Mouse (Mus musculus): ENCODE data around the gene Snrpd2. TPM values are rescaled to one million over a fixed set of nuclear protein-coding genes. Genes with fewer than 3 reads are reported as not detected.

The Snrpd2 gene
- 10 to 100 TPM; 50.5 to 55.4 TPM for total RNA-seq (2021)
- long read RNA-seq, experiment 1, transcript Snrpd2-201 (3 exons, 1,420 nt), result major isoform, 54 of 58 reads
- long read RNA-seq, experiment 1, partial matches to known transcripts, result 1 of 58 reads
- long read RNA-seq, experiment 1, other reads (novel, unspliced or antisense), result 3 of 58 reads
- long read RNA-seq, experiment 2, transcript Snrpd2-201 (3 exons, 1,420 nt), result major isoform, 53 of 53 reads
- long read RNA-seq, experiment 2, partial matches to known transcripts, result 0 of 53 reads
- long read RNA-seq, experiment 2, other reads (novel, unspliced or antisense), result 0 of 53 reads

DNA sequence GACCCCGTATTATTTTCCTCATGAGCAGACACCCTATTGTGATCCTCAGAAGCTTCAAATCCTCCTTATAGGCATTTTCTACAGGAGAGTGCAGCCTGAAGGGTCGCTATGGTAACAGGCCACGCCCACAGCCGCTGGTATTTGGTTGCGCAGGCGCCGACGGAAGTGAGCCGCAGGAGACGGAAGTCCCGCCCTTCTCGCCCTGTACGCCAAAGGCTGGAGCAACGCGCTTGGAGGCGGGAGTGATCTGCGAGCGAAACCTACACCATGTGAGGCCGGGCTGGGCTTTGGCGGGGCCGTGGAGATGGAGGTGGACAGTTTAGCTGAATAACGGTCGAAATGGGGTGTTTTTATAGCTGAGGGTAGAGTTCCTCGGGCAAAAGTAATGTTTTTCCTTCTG, at the start of gene Snrpd2:
TSS of gene Snrpd2 (plus strand) at position 97 of the 400 bp plus-strand sequence.
- DNase-seq (ENCODE audit: low spot score), result peak; percentile 97

DNA sequence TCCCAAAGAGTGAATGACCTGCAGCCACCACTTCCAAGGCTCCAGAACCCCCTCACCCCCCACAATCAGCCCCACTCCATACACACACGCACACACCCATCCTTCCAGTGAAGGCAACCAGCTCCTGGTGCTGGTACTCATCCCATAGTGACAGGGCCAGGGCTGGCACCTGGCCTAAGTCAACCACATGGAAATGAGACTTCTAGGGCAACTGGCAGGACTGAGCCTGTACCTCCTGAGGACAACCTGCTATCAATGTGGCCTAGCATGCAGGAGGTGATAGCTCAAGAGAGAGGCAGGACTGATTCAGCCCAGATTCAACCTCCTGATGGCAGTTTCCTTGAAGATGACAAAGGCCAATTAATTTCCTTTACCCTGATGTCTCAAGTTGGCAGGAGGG, 49.2 kb upstream of the Snrpd2 start:
- DNase-seq (ENCODE audit: low spot score), result no peak

DNA sequence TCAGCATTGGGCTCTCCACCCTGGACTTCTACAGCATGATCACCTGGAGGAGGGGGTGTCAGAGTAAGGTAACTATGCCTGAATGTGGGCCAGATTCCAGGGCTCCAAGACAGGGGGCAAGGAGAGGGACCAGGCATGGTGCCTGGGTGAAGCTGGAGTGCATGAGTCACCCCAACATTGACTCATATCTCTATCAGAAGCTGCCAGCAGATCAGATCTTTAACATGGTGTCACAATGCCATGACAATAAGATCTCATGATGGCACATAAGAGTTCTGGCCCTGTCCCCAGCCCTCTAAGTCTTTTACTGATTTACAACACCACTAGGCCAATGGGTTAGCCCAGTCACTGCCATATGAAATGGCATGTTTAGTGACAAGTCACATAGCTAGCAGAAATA, 45.8 kb upstream of the Snrpd2 start:
- DNase-seq (ENCODE audit: low spot score), result no peak

DNA sequence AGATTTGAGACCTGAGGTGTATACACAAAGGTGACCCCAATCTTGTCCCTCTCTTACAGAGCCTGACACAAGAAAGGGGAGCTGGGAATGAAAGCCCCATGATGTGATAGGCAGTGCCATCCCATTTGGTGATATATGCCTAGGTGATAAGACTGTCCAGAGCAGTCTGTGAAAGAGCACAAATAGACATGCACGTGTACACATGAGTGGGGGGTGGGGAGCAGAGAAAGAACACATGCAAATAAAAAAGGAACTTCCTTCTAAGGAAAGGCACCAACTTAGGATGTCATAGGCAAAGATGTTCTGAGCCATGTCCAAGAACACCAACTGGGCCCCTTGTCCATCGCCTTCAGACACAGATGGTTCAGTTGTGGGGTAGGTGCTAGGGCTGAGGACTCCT, 45.0 kb upstream of the Snrpd2 start:
- DNase-seq (ENCODE audit: low spot score), result no peak

DNA sequence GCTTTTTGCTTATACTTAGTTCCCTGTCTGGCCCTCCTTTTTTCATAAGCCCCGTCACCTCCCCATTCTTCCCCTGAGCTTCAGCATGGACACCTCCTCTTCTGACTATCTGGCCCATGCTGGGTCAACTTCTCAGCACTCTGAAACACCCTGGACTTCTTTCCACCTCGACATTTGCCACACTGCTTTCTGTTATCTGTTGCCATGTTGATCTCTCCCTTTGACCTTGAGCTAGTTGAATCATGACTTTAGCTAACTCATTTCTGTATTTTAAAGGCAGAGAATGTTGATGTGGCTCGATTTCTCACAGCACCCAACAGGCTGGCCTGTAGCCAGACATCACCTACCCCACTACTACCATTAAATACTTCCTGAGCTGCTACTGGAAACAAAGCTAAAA, 42.1 kb upstream of the Snrpd2 start:
- no peak for DNase-seq (ENCODE audit: low spot score)

DNA sequence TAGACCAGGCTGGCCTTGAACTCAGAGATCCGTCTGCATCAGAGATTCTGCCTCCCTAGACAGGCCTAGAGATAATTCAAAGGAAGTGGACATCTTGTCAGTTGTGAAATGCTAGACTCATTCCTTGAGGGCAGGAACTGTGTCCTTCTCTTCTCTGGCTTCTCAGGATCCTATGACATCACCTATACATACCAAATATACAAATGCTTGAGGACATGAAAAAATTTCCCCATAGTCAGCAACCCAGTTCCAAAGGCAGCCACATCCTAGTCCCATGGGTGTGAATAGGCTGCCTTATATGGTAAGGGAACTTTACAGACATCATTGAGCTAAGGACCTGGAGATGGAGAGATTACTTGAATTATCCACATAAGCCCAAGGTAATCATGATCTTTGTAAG, 40.0 kb upstream of the Snrpd2 start:
- DNase-seq (ENCODE audit: low spot score), result no peak

DNA sequence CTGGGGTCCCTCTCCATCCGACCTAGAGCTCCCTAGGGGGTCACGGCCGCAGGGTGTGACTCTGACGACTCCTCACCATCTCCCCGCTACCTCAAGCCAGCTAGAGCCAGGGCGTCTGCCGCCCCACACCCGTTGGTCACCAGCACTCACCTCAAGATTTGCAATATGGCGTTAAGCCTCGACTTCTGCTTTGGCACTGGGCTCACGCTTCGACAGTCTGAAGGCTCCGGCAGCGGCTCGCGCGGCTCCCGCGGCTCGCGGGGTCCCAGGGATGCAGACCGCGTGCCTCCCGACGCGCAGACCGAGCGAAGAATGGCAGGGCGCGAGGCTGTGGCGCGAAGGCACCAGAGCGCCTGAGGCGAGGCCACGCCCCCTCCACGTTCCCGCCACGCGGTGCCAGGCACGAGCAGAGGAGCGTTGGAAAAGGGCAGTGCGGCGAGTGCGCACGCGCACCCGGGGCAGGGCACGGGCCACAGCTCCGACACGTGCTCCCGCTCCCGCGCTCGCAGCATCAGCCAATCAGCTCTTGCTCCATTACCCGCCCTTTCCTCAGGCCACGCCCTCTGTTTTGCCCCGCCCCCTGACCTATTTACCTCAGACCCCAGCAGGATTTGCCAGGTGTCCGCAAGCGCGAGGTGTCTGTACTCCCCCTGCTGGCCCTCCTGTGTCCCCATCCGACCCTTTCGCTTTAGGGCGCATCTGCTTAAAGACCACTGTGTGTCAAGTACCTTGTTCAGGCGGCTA, 31.3 kb upstream of the Snrpd2 start, which contains the start of gene Gm4969:
TSS of gene Gm4969 (minus strand) at position 341 of the 744 bp plus-strand sequence.
- DNase-seq (ENCODE audit: low spot score), result no peak

DNA sequence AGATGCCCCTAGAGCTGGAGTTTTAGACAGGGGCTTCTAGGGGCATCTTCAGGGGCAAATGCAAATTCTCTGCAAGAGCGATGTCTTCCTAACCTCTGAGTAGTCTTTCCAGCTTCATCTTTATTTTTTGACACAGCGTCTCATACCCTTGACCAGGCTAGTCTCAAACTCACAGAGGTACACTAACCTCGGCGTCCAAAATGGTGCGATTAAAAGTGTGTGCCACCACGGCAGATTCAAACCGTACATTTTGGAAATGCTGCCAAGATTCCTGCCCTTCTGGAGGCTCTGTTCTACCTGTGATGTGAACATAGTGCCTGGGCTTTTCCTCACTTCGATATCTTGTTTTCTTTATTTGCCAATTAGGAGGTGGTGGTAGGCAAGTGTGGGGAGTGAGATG, 30.4 kb upstream of the Snrpd2 start:
- no peak for DNase-seq (ENCODE audit: low spot score)

DNA sequence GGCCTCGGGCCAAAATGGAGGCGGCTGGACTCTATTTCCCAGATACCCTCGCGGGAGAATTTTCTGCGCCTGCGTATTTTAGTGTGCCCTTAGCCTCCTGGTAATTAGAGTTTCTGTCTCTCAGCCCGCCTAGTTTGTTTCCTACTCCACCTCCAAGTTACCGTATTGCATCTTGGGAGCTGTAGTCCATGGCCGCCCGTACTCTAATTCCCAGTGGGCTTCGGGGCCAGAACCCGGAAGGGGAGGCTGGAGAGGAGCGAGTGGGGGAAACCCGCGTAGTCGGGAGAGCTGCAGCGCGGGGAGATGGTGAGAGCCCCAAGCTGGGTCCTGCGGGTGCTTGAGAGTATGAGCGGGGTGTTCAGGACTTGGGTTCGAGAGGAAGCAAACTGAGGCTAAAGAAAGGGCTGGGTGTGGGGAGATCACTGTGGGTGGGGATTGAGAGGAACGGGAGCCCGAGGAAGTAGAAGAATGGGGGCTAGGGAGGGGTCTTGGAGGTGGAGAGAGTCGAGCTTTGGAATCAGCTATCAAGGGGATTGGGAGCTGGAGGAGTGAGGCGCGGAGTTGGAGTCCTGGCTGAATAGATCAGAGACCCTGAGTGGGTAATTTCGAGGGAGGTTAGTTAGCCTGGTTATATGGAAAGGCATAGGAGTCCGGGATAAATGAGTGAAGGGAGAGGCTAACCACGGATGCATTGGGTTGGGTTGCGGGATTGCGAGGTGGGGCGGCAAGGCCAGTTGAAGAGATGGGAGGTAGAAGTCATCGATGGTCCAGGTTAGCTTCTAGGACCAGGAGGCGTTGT, 29.7 kb upstream of the Snrpd2 start, which contains the start of gene Fbxo46:
TSS of gene Fbxo46 (plus strand) at position 229 of the 799 bp plus-strand sequence.
- peak; percentile 97 for DNase-seq (ENCODE audit: low spot score)

DNA sequence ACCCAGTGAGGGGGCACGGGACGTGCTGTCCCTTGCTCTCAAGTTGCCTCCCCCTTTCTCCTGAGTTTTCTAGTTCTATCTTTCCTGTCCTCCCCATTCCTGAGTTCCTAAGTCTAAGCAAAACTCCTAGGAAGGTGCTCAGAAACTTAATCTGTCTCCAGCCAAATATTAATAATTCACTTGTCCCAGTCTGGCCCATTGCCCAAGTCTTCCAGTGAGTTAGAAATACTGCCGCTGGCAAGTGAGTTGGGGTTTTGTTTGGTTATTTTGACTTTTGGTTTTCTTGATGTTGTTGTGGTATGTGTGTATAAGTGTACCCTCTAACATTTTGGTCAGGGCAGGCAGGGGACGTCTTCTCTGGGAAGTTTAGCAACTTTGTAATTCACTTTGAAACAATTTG, 27.8 kb upstream of the Snrpd2 start:
- DNase-seq (ENCODE audit: low spot score), result no peak

DNA sequence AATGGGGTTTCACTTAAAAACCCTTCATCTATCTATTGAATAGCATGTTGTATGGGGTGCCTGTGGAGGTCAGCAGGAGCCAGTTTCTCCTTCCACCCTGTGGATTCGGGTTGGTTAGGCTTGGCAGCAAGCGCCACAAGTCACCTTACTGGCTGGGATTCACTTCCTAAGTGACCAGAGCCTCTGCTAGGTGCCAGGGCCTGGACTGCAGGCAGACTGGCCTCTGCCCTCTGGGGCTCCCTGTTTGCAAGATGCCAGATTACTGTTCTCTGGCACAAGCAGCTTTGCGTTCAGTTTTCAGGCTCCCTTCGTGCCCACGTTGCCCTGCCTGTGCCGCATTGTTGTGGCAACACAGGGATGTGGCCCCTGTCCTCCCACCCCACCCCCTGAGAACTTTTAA, 24.8 kb upstream of the Snrpd2 start:
- DNase-seq (ENCODE audit: low spot score), result no peak

DNA sequence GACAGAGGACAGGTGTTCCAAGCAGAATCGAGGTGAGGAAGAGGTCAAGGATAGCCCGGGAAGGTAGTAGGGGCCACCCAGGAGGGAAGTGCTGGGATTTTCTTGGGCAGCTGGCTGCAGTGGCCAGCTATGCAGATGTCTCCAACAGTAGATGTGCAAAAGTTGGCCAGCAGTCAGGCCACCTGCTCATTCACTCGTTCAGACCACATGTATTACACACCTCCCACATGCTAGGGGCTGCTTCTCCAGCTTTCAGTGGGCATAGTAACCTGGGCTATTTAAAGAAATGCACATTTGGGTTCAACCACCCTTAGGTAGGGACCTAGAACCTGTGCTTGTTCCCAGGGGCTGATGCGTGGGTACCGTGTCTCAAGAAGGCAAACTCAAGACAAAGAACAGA, 21.8 kb upstream of the Snrpd2 start:
- no peak for DNase-seq (ENCODE audit: low spot score)

DNA sequence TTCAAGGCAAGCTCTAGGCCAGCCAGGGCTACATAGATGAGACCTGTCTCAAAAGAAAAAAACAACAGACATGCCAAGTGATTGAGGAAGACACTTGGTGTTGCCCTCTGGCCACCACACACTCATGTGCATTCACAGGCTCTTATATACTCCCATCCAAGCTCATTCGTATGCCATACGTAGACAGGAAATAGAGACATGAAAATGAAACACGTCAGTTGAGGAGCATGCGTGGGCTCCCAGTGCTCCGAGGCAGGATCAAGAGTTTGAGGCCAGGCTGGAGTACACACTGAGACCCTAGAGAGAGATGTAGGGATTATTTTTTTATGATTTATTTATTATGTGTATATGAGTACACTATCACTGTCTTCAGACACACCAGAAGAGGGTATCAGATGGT, 20.1 kb upstream of the Snrpd2 start:
- DNase-seq (ENCODE audit: low spot score), result no peak

DNA sequence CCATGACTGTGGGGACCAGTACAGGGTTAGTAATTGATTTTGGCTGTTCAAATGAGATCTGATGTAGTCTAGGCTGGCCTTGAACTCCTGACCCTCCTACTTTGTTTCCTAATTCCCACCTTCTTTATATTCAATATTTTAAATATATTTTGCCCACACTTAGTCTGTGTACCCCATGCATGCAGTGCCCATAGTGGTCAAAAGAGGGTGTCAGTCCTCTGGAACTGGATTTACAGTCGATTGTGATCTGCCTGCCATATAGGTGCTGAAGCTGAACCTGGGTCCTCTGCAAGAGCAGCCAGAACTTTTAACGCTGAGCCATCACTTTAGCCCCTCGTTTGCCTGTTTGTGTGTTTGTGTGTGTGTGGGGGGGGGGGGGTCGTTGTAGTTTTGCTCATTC, 18.9 kb upstream of the Snrpd2 start:
- no peak for DNase-seq (ENCODE audit: low spot score)

DNA sequence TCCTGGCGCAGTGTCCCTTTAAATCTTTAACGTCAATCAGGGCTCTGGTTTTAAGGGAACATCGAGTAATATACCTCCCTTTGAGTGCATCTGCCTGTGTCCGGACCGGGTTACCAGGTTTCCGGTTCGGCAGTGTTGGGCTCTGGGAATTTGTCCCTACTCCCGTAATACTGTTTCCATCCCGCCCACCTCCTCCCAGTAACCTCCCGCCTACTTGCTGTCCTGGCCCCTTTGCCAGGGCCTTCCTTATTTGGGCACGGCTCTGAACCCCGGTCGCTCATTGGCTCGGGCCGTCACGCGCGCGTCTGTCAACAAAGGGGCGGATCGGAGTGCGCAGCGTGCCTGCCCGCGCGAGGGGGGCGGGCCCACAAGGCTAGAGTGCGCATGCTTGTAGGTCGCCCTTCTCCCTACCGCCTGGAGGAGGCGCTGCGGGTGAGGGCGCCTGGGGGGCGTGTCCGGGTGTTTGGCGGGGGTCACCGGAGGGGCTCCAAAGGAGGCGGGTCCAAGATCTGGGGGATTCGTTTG, 18.1 kb upstream of the Snrpd2 start:
- DNase-seq (ENCODE audit: low spot score), result peak; percentile 98

DNA sequence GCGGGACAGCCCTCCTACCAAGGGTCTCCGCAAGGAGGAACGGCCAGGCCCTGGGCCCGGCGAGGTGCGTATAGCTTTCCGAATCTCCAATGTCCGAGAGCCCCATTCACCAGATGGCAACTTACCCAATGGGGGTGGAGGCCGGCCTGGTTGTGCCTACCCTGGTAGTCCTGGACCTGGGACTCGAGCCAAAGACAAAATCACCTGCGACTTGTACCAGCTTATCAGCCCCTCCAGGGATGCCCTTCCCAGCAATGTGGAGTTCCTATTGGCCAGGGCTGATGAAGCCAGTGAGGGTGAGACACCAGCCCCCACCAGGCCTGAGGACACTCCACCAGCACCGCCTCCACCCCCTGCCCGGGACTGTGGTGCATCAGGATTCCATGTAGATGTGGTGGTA, 13.4 kb upstream of the Snrpd2 start:
- no peak for DNase-seq (ENCODE audit: low spot score)

DNA sequence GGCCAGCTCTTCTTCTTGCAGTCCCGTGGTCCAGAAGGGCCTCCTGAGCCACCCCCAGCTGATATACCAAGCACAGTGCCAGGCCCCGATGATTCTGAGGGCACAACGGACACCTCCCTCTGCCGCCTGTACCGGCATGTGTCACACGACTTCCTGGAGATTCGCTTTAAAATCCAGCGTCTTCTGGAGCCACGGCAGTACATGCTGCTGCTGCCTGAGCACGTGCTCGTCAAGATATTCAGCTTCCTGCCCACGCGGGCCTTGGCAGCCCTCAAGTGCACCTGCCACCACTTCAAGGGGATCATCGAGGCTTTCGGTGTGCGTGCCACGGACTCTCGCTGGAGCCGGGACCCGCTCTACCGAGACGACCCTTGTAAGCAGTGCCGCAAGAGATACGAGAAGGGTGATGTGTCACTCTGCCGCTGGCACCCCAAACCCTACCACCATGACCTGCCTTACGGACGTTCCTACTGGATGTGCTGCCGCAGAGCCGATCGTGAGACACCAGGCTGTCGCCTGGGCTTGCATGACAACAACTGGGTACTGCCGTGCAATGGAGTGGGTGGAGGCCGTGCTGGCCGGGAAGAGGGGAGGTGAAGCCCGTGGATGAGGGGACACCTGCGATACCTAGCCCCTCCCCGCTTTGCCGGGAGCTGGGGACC, 12.7 kb upstream of the Snrpd2 start:
- no peak for DNase-seq (ENCODE audit: low spot score)

DNA sequence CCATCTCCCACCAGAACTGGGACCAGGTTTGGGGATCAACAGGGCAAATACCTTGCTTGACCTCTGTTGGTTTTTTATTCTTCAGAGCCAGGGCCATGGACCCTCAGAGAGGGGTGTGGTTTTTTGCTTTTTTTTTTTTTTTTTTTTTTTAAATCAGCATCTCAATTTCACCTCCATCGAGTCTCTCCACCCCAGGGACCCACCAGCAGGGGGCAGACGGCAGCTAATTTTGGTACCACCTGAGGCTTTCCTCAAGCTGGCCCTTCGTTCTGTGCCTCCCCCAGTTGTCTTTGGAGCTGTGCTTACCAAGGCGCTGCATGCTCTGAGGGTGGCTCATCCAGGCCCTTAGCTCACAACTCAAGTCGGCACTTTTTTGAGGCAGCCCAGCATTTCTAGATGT, 12.1 kb upstream of the Snrpd2 start:
- DNase-seq (ENCODE audit: low spot score), result peak; percentile 34

DNA sequence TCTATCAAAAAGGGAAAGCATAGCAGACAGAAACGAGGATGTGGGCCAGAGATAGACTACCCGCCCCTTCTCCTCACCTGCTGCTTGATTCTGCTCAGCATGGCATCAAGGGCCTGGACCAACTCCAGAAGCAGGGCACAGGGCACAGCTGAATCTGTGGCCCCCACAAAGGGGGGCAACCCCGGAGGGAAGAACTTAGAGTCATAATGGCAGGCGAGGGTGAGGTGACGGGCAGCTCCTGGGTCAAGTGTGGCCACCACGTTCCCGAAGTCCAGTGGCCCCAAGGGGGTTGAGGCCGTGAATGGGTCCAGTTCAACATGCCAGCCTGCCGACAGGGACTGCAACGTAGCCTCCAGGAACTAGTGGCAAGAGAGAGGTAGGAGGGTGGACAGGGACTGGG, 2.7 kb upstream of the Snrpd2 start:
- no peak for DNase-seq (ENCODE audit: low spot score)

DNA sequence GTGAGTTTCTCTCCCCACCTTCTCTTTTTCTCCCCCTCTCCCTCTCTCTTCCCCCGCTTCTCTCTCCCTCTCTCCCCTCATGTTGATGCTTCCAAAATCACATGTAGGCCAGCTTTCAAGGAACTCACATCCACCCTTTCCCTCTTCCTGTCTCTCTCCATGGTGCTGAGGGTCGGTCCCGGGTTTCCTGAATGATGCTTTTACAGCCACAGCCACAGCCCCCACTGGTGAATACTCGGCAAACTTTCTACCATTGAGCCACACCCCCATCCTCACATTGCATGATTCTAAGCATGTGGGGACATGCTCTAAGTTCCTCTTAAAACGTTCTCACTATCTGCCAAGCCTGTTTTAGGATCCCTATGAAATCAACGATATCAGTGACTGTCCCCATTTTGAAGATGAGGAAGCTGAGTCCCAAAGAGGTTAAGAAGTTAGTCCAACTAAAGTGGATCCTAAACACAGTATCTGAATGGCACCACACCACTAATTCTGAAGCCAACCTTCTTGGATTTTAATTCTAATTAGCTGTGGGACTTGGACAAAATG, 2.0 kb upstream of the Snrpd2 start:
- DNase-seq (ENCODE audit: low spot score), result no peak

All from gastrocnemius, adult 18-20 months (tissue).